Mouse (Mus musculus) olfactory bulb, adult 2 months (tissue): ENCODE data around the gene Adgrg1.

Experiments used
- CTCF ChIP-seq: fragments of 200-500 bp; IDR thresholded peaks from 2 replicates; pipeline ENCODE4 v1.5.1; 2012; ENCODE audit warnings: low read depth, mild to moderate bottlenecking, low read length, moderate library complexity; ENCODE audit not compliant: insufficient read depth
- POLR2A ChIP-seq: fragments of 200-500 bp; IDR thresholded peaks from 2 replicates; pipeline ENCODE4 v1.6.1; 2012; ENCODE audit warnings: mild to moderate bottlenecking, low read depth, low read length, moderate library complexity; ENCODE audit not compliant: insufficient read depth

GRCm38 (mm10) chr8:95047884-95048680, 73.5 kb downstream of the Adgrg1 start:
- TF ChIP-seq CTCF, result no peak
- TF ChIP-seq POLR2A, result no peak
